Mouse (Mus musculus) urinary bladder, postnatal 4 days (tissue): ENCODE results near the gene 6030408B16Rik.

Source experiments
- DNase-seq, 2 experiments: peaks; one replicate each; pipeline ENCODE4 v3.0.0; 2021 to 2022; ENCODE audit warnings: low spot score in 2 of 2

The 6030408B16Rik gene

DNA sequence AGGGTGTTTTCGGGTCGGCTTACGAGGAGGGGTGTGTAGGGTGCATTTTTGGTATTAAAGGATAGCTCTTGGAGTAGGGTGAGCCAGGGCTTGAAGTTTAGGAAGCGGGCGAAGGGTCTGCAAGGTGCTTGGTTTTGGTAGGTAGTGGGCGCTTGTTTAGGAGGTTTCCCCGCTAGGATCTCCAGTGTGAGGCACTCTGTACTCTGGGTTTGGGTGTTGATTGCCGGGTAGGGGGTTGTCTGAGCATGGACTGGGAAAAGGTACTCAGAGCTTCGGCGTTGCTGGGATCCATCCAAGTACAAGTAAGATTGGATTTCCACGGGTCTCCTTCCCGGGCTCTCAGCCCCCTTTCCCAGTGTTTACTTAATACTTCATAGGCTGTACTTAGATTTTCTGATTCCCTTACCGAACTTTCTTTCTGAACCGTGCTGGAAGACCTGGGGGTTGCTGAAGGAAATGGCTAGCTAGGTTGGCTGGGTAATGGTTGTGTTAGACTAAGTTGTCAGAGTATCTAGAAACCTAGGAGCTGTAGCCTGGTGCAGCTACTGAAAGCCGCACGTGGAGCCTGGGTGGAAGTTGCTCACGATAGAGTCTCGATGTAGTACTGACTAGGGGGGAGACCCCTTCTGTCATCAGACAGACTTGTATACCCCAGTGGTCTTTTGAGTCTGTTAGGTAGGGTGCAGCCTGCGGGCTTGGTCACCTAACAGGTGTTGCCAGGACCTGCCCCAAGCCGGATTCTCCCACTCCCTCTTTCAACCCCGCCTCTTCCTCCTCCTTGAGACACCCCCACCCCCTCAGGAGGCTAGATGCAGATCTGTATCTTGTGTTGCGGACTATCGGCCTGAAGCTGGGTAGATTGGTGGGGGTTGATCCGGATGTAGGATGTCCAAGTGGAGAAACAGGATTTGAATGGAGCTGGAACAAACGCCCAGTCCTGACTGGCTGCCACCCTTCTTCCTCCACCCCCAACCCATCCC lies 25.7 kb upstream of the 6030408B16Rik start:
- peak in 1 of 2 experiments; percentile 34 for DNase-seq

DNA sequence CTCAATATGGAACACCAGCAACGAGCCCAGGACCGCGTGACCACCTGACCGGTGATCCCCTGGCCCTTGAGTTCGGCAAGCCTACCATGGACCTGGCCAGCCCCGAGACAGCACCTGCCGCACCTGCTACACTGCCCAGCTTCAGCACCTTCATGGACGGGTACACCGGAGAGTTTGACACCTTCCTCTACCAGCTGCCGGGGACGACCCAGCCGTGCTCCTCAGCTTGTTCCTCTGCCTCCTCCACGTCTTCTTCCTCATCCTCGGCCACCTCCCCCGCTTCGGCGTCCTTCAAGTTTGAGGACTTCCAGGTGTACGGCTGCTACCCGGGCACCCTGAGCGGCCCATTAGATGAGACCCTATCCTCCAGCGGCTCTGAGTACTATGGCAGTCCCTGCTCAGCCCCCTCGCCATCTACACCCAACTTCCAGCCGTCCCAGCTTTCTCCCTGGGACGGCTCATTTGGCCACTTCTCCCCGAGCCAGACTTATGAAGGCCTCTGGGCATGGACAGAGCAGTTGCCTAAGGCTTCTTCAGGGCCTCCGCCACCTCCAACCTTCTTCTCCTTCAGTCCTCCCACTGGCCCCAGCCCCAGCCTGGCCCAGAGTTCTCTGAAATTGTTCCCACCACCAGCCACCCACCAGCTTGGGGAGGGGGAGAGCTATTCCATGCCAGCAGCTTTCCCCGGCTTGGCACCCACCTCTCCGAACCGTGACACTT lies 22.8 kb upstream of the 6030408B16Rik start:
- DNase-seq, result no peak

GRCm38 (mm10) chr15:101271107-101271506 lies 21.9 kb upstream of the 6030408B16Rik start:
- no peak for DNase-seq

DNA sequence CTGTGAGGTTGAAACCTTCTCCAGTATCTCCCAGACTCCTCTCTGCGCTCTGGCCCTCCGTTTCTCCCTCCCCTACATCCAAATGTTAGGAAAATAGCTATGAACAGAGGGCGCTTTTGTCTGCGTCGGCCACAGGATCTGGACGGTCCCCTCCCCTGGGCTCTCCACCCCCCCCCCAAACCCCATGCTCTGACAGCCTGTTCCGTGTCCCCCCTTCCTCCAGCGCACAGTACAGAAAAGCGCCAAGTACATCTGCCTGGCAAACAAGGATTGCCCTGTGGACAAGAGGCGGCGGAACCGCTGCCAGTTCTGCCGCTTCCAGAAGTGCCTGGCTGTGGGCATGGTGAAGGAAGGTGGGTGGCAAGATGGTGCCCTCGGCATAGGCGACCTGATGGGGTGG lies 21.5 kb upstream of the 6030408B16Rik start:
- no peak for DNase-seq

DNA sequence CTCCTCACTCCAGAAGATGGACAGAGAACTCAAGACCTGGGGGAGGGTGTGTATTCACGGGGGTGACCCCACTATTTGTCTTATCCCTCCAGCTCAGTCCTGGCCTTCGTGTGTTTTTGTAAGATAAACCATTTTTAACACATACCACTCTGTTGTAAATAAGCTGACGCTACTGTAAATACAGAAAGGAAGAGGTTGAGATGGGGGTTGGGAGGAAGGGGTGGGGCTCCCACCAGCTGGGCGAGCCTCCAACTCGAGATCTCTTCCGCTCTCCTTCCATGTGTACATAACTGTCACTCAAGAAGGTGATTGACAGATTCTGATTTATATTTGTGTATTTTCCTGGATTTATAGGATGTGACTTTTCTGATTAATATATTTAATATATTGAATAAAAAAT lies 18.6 kb upstream of the 6030408B16Rik start:
- no peak for DNase-seq

GRCm38 (mm10) chr15:101277351-101277899 lies 15.6 kb upstream of the 6030408B16Rik start:
- DNase-seq, result no peak

- no peak for DNase-seq
Measured at GRCm38 (mm10) chr15:101278589-101278988, 14.4 kb upstream of the 6030408B16Rik start.

GRCm38 (mm10) chr15:101279430-101279999 lies 13.5 kb upstream of the 6030408B16Rik start:
- DNase-seq, result peak in 1 of 2 experiments; percentile 57

DNA sequence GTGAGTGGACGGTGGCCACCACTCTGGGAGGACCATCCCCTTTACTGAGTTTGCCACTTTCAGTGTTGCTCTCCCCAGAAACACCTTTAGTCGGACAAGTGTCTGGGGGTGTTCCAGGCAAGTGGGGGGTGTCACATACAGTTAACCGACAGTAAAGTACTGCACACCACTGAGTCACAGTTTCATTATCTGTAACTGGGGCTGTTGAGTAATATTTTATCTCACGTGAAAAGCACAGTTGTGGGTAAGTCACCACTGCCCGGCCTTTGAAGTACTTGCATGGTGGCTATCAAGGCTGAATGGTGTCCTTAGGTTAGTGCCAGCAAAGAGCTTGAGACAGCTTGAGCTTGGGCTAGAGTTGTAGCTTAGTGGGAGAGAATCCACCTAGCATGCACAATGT lies 10.5 kb upstream of the 6030408B16Rik start:
- DNase-seq, result no peak

GRCm38 (mm10) chr15:101283183-101283910 lies 9.7 kb upstream of the 6030408B16Rik start:
- no peak for DNase-seq

GRCm38 (mm10) chr15:101283911-101284750 lies 8.9 kb upstream of the 6030408B16Rik start, which contains the start of gene Atg101:
Atg101 (plus strand) TSS chr15:101284272.
- DNase-seq, result peak; percentile 86 to 91

DNA sequence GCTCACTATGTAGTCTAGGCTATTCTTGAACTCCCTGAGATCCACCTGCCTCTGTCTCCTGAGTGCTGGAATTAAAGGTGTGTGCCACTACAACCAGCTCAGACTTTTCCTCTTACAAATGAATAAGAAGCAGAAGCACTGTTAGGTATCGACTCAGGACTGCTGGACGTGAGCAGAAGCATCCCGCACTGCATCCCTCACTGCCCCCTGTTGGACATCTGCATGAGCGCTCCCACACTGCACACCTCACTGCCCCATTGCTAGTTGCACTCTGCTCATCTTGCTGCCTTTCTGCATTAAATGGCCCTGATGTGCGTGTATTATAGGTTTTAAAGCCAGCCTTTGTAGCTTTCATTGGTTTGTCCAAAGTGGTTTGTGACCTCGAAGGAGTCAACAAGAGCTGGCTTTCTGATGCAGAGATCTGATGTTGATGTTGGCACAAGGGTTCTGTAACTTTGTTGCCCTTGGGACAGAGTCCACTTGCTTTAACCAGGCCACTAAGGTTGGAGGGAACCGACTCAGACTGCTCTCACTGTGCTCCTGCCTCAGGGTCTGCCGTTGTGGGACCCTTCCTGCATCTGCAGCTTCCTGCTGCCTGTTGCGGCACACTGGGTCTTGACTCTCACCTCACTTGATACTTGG lies 6.8 kb upstream of the 6030408B16Rik start:
- DNase-seq, result no peak

GRCm38 (mm10) chr15:101287361-101287760 lies 5.7 kb upstream of the 6030408B16Rik start:
- DNase-seq, result no peak

- DNase-seq, result no peak
Measured at GRCm38 (mm10) chr15:101290354-101290753, 2.7 kb upstream of the 6030408B16Rik start.

- no peak for DNase-seq
Measured at GRCm38 (mm10) chr15:101292012-101292411, 1.0 kb upstream of the 6030408B16Rik start.

DNA sequence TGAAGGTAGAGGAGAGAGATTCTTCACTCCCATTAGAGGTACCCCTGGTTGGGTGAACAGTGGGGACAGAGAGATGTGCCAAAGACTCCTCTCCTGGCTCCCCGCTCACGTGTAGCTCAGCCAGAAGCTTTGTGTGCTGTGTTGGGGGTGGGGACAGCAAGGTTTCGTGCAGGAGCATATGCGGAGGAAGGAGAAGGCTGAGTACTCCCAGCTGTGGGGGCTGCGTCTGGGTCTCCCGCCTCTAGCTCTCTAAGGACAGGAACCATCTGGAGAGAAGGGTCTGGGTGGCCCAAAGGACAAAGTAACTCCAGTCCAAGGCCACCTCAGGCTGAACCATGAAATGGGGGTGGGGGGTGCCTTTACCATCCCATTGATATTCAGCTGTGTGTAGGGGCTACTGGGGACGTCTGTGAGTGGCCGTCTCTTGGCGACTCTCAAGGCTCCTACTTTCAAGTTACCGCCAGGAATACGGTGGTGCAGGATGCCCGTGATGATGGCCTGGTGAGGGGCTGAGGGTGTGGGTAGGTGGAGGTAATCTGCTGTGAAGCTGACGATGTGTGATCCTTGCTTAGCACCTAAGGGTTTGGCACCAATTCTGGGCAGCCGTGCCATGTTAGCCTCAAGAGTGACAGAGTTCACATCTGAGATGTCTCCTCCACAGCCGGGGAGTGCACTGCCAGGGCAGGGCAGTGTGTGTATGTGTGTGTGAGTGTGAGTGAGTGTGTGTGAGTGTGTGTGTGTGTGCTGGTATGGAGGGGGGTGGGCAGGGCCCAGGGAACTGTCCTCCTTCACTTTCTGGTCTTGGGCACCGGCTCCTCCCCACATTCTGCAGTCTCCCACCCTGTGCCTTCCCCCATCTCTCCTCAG lies 1.2 kb downstream of the 6030408B16Rik start:
- peak in 1 of 2 experiments; percentile 62 for DNase-seq

- DNase-seq, result peak in 1 of 2 experiments; percentile 54
Measured at GRCm38 (mm10) chr15:101295106-101295505, 2.1 kb downstream of the 6030408B16Rik start.

GRCm38 (mm10) chr15:101295616-101296015 lies 2.6 kb downstream of the 6030408B16Rik start:
- no peak for DNase-seq

GRCm38 (mm10) chr15:101296091-101296490 lies 3.1 kb downstream of the 6030408B16Rik start:
- DNase-seq, result no peak
